Mouse (Mus musculus) c-Kit-positive CD71-positive TER-119-positive erythroid progenitor cells, embryonic 14.5 days (primary cell): ENCODE results near the gene Tapbpl.

Source experiments
- DNase-seq: peaks from one replicate; pipeline ENCODE4 v3.0.0-alpha.2; 2013; ENCODE audit warnings: low spot score

Tapbpl gene

DNA sequence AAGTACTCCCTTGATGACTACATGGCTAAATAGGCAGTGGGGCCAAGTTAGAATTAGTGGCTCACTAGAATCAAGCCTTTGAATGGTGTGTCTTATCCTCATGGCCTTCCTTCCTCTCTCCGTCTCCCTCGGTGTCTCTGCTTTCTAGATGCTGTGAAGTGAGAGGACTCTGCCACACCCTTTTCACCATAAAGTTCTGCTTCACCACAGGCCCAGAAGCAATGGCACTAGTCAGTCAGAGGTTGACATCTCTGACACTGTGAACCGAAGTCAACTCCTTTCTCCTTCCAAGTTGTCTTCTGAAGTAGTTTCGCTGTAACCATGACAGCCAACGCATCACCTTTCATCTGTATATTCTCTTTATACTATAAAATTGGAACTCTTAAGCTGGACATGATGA, 7.9 kb upstream of the Tapbpl start:
- DNase-seq = no peak

DNA sequence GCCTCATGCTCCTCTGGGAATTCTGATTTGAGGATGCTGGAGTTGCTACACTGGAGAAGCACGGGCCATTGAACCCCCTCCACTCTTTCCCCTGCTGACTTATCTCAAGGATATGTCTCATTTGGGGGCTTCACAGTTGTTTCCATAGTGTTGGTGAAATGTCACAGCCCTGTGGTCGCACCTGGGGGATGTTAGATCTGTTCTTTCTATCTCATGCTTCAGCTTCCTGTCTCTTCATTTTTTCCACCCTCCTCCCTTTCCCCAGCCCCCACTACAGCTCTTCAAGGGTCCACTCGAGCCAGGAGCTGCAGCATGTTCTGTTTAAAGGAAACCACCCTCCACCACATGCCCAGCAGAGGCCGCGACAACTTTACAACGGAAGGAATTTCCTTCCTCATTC, 6.7 kb upstream of the Tapbpl start:
- no peak for DNase-seq

DNA sequence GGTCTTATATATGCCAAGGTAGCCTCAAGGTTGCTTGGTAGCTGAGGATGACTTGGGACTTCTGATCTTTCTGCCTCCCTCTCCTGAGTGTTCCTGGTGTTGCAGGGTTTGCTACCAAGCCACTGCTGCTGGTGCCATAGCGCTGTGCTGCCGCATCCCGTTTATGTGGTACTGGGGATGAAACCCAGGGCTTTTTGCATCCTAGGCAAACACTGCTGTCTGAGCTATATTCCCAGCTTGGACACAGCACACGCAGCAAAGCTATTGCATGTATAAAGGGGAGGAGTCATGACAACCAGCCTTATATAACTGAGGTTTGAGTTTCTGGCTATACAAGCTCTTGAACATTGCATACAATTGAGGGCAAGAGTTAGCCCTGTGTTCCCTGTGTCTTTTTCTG, 5.8 kb upstream of the Tapbpl start:
- DNase-seq = no peak

DNA sequence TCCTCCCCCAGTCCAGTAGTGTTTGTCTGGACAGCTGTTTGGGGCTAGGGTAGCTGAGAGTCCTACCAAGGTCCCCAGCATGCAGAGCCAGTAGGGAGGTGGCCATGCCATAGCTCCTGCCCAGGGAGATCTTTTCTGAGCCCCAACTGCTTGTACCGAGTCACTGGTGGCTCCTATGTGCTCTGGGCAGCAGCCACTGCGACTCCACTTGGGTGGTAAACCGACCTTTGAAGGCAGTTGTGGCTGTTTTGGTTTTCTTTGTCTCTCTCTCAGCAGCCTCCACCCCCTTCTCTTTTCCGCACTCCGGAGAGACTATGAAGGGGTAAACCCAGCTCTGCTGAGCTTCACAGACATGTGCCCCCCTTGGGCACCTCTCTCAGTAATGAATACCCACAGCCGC, 5.1 kb upstream of the Tapbpl start, which contains the start of gene Cd27:
Gene Cd27 (minus strand): TSS at position 229 of the 400 bp plus-strand sequence.
- DNase-seq = no peak

DNA sequence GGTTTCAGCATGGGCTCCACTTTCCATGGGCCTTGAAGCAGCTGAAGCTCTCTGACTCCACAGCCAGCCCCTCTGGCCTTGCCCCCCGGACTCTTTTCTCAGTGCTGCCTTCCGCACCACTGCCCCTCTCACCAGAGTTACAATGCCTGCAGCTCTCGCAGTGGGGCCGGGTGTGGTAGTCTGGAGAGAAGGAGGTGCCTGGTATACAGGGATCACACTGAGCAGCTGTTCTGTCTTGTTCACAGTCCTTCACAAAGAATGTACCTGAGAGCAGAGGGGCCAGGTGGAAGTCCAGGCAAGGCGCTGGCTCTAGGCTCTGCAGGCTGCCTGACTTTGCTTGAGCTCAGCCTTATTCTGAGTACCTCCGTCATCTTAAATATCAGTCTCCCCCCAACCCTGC, 4.7 kb upstream of the Tapbpl start:
- no peak for DNase-seq

DNA sequence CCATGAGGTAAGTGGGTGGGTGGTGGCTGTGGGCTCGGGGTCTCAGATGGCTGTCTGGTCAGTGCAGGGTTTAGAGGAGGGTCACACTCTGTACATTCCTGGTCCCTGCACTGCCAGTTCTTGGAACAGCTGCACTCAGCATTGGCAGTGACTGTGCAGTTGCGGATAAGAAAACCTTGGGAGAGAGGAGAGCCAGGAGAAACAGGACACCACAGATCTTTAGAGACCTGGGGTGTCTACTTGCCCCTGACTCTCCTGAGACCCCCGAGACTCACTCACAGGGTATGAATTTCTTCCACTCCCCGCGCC, 2.8 kb upstream of the Tapbpl start:
- no peak for DNase-seq

DNA sequence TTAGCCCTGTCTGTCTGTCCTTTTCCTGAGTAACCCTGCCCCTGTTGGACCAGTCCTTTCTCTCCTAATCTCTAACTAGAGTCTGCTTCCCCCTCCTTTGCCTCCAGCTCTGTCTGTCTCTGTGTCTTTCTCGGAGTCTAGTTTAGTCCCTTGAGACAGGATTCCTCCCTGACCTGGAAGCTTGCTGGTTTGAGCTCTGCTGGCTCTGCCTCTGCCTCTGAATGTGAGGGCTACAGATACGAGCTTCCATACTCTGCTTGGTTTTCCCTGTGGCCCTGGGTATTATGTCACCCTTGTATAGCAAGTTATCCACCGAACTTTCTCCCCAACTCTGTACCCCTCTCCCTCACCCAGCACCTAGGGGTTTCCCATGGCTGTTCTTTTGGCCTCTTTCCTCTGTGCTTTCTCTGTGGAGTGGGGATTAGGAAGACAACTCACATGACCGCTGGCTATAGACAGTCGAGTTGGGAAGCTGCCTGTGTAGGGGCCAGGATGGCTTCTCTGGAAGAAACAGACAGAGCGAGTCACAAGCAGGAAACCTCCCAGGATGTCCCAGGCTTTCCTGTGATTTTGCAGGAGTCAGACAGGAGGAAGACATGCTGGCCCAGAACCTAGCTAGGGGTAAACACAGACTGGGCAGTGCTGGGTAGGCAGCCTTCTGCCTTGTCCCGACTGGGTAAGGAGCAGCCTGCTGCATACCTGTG, 2.3 kb upstream of the Tapbpl start:
- DNase-seq = no peak

DNA sequence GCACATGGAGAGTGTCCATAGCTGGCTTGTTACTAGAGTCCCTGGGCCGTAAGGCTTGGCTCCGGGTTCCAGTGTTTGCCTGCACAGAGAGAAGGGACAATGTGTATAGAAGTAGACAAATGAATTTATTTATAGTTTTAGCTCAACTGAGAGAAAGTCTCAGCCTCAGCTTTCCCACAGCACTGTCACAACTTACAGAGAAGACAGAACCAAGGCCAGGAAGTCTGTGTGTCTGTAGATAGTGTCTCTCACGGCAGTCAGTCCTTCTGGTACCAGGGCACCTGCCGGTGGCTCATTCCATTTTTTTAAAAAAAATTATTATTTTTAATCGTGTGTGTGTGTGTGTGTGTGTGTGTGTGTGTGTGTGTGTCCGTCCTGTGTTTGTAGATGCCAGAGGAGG, 856 bp upstream of the Tapbpl start:
- no peak for DNase-seq

DNA sequence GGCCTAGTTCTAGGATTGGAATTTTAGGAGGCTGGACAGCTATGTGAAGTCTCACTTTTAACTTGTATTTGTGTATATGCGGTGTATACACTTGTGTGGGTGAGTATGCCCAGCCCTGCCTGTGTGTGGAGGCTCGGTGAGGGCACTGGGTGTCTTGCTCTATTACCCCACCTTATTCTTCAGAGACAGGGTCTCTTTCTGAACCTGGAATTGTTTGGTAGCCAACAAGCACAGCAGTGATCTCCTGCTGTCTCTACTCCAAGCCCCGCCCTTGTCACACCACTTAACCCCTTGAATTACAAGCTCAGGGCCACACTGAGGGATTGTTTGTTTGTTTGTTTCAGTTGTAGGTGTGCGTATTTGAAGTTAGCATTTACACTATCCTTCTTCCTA, 381 bp upstream of the Tapbpl start:
- no peak for DNase-seq

DNA sequence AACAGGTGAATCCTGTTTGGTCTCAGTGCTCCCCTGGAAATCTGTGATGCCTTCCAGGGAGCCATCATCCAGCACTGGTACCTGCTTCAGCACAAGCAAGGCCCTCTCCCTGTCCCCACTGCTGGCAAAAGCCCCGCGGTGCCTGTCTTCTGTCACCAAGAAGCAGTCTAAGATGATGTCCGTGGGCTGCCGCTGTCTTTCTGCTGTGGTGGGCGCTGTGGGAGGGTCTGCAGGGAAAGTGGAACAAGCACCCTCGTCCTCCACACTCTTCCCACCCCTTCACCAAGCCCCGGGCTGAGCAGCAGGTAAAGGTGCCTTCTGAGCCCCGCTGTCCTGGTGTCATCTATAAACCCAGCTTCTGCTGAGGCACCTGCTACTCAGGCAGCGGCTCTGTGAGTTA, 1.1 kb downstream of the Tapbpl start:
- DNase-seq = no peak

DNA sequence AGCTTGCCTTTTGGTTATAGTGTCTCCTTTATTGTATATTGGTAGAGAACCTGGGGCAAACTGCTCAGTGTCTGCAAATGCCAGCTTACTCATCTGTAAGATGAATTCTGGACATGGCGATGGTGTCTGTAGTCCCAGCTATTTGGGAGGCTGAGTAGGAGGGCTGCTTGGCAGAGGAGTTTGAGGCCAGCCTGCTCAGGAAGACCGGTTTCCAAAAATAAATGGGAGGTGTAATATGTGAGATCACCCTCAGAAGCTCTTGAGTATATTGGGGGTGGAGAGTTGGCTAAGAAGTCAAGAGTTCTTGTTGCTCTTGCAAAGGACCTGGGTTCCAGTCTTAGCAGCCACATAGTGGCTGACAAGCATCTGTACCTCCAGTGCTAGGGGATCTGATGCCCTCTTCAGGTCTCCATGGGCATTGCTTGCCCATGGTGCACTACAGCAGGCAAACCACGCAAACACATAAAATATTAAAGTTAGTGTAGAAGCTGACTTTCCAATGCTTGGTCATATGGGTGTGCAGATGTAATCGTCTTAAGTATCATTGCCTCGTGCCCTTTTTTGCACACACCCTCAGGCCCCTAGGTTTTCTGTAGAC, 6.0 kb downstream of the Tapbpl start:
- DNase-seq = peak; percentile 21

DNA sequence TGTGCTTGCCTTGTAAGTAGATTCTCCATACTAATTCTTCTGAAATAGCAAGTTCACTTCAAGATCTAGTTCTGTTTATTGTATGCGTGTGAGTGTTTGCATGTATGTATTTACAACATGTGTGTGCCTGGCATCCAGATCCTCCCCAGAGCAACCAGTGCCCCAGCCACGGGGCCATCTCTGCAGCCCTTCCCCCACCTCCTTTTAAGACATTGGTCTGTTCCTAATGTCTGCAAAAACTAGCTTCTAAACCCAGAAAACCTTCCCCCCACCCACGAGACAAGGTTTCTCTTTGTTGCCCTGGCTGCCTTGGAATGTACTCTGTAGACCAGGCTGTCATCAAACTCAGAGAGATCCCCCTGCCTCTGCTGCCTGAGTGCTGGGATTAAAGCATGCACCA, 9.1 kb downstream of the Tapbpl start:
- no peak for DNase-seq

DNA sequence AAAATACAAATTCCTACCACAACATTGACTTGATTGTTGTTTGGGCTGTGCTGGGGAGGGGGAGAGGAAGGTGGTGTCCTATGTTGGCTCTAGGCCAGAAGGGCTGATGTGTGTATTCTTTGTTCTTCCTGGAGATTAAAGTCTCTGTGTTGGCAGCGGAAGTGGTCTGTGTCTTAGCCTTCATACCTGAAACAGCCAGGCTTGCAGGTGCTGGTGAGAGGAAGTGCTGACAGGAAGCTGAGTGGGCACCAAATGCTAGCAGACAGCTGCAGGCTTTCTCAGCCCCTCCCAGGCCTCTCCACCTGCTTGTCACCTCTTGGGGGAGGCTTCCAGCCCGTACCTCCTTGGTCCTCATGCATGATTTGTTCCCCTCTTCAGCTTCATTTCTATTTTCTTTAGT, 9.5 kb downstream of the Tapbpl start:
- DNase-seq = no peak

DNA sequence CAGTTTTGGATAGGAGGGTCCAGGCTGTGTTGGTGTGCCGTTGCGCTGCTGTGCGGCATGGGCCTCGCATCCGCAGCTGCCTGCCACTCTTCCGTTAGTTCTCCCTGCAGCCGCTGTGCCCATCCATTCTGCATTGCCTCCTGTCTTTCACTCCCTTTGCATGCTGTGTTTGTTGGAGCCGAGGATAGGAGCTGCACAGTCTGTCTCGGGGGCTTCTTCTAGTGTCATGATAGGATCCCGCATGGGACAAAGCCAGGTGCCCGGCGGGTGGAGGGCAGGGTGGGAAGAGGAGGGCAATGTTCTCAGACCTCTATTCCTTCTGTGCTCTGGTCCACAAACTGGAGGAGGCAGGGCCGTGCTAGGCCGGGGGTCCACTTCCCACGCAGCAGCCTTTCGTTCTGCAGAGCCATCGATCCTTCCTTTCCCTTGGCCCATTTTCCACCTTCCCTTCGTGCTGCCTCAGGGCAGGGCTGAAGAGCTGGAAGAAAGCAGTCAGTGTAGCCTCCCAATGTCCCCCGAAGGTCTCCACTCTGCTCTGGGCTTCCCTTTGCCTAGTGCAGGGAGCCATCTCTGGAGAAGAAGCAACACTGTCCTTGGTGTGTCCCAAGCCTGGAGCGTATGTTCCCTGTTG, 10.4 kb downstream of the Tapbpl start:
- DNase-seq = no peak

DNA sequence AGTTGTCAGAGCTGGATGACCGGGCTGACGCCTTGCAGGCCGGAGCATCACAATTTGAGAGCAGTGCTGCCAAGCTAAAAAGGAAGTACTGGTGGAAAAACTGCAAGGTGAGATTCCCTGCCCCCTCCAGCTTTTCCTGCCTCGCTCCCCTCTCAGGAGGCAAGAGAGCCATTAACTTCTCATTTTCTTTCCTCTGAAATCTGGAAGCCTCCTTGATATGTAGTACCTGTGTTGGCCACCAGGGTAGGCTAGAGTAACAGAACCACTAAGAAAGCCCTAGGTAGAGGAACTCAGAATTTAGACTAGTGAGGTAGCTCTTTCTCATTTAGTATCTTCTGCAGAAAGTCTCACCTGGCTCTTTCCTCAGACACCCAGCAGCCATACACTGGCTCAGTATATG, 12.7 kb downstream of the Tapbpl start:
- peak; percentile 71 for DNase-seq

DNA sequence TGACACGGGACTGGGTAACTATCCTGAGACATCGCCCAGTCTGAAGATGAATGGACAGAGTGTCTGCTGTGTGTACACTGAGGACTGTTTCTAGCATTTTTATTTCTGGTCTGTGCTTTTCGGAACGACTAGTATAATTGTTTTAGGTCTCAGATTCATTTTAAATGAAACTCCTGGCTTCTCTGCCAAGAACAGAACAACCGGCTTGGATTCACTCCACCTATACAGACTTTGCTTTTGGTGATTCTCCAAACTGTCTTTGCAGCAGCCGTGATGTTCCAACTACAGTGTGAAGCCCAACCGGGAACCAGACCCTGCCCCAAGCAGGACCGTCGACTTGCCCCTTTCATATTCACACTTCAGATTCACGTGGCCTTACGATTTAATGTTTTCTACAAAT, 13.8 kb downstream of the Tapbpl start:
- no peak for DNase-seq

DNA sequence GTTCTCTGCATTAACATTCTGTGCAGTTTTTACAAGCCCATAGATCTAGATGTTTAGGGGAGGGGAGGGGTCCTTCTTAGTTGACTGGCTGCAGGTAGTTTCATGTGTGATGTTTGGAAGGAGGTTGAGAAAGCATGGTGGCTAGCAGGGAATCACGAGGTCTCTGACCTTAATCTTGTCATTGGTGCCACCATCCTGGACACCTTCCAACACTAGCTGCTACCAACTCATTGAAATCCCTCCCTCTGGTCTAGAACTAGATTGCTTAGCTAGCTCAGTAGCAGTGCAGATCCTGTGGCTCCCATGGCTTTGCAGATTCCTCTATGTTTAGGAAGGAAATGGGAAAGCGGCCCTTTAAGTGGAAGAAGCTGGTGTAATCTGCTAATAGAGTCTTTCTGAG, 14.8 kb downstream of the Tapbpl start:
- DNase-seq = no peak

DNA sequence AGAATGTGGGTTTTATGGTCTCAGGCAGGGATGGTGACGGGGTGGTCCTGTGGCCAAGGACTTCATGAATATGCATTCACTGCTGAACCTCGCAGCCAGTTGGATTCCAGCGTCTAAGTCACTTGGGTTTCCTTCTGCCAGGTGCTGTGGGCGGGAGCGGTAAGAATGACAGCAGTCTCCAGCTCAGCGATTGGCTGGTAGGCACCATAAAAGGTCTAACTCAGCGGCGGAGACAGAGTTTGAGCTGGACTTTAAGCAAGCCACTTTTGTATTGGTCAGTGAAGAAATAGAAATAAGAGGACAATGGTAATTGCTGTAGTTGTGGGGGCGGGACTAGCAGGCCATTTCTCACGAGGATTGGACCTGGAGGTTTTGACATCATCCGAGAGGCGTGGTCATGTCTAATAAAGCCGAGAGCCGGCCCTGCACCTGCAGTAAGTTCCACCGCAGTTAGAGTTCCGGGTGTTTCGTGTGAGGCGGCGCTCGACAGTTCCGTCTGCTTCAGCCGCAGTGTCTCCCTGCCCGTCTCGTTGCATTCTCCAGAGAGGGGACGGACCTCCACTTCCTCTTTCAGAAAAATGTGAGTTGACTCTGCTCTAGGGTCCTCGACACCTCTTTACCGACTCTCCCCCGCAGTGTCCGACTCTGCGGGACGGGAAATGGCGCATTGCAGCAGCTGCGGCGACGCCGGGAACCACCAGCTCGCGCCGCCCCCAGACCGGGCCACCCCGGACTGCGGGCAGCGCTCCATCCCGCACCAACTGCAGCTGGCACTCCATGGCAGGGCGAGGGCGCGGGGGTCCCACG, 16.3 kb downstream of the Tapbpl start, which contains the start of gene Vamp1:
Gene Vamp1 (plus strand): TSS at position 404 of the 807 bp plus-strand sequence.
- DNase-seq = peak; percentile 97

DNA sequence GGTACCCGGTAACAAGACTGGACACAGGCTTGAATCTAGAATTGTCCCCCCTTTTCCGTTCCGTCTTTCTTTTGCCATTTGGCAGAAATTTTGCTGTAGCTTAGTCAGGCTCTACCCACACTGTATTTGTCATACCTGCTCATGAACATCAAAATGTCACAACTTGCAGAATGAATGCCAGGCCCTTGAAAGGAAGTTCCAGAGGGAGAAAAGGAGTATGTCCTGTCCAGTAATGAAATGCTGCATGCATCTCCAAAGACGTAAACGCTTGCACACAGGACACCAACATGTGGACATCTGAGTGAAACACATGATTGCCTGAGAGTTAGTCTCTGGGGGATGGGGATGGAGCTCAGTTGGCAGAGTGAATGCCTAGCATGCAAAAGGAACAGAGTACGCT, 17.9 kb downstream of the Tapbpl start:
- no peak for DNase-seq

DNA sequence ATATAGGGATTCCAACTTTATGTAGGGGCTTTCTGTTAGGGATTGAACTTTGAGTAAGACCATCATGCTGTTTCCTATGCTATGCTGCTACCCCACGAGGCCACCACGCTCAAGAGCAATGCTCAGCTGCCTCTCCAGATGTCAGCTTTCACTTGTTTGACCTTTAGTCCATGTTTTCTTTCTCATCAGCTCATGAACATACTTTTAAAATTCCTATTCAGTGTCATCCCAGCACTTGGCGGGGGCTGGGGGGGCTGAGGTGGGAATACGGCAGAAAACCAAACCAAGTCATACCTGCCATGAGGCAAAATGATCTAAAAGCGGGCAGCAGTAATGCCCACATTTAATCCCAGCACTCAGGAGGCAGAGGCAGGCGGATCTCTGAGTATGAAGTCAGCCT, 18.5 kb downstream of the Tapbpl start:
- no peak for DNase-seq

DNA sequence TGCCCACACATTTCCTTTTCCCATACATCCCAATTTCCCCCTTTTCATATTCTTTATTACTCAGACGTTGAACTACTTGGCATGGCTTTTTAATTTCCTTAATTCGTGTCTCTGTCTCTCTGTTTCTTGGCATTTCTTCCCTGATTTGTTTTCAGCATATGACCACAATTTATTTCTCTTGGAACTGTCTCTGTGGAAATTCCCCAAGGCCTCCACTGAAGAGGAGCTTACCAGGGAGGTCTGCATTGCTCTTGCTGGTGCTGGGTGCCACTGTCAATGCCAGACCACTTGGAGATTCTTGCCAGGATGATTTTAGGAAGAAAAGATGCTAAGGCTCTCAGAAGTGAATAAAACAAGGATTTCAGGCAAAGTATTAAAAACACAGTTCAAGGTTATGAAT, 19.0 kb downstream of the Tapbpl start:
- DNase-seq = no peak

DNA sequence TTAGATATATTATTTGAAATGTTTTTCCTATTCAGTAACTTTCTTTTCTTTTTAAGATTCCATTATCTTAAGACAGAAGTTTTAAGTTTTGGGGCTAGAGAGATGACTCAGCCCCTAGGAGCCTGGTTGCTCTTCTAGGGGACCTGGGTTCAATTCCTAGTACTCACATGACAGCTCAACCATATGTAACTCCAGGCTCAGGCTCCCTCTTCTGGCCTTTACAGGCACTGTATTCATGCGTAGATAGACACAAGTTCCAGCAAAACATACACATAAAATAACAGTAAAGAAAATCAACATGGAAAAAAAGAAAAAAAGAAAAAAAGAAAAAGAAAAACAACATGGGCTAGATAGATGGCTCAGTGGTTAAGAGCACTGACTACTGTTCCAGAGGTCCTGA, 21.2 kb downstream of the Tapbpl start:
- DNase-seq = no peak

DNA sequence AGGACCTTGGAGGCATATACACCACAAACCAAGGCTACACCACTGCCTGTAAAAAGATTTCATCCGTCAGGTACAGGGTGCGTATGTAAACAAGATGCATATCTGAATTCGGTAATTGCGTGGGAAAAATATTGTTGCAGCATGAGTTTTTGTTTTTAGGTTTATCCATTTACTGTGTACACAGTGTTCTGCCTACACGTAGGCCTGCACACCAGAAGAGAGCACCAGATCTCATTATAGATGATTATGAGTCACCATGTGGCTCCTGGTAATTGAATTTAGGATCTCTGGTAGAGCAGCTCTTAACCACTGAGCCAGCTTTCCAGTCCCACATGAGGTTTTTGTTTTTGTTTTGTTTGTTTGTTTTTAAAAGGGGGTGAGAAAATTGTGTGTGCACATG, 34.5 kb downstream of the Tapbpl start:
- DNase-seq = no peak
